Mouse (Mus musculus): ENCODE data around the gene Rab38. TPM values are rescaled to one million over a fixed set of nuclear protein-coding genes. Genes with fewer than 3 reads are reported as not detected.

The Rab38 gene
- polyA plus RNA-seq (2017; shearing (Covaris generic)) = not detected

DNA sequence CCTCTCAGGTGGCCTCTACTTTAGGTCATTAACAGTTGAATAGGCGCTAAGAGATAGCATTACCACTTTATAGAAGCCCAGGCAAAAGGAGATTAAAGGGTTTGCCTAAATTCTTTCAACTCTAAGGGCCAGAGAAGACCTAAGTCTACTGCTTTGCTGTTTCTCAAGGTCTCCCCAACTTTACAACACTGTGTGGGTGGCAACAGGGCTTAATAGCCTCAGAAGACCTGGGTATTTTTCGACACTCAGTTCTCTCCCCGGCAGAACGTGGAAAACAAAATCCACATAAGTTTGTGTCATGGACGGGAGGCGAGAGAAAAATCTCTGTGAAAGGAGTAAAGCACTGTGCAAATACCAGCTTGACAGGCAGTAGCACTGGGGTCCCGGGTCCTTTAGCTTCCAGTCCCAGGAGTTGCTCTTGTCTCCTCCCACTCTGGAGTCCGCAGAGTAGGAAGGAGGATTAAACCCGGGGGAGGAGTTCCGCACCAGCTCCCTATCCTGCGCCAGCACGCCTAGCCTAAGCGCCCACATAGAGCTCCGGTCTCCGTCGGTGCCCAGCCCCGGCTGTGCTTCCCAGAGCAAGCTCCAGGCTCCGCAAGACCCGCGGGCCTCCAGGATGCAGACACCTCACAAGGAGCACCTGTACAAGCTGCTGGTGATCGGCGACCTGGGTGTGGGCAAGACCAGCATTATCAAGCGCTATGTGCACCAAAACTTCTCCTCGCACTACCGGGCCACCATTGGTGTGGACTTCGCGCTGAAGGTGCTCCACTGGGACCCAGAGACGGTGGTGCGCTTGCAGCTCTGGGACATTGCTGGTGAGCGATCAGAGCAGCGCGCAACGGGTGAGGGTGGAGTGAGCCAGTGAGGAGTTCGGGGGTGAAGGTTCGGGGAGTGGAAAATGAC is at the start of gene Rab38:
Gene Rab38 (plus strand): TSS at position 488 of the 906 bp plus-strand sequence.

Other genes starting within 250 kb of the Rab38 start
- gene Ctsc, start 152.2 kb upstream of the Rab38 start, polyA plus RNA-seq (2017; shearing (Covaris generic)) = 60.5 TPM

Data from effector memory CD4-positive, alpha-beta T cell, adult 5 months (primary cell).